Mouse (Mus musculus) retina, adult 2 months (tissue): ENCODE results near the gene Shank3.

ENCODE experiments used
- DNase-seq: peaks from one replicate; pipeline ENCODE4 v3.0.0-alpha.2; 2012; ENCODE audit warnings: low read depth, low spot score

The Shank3 gene

DNA sequence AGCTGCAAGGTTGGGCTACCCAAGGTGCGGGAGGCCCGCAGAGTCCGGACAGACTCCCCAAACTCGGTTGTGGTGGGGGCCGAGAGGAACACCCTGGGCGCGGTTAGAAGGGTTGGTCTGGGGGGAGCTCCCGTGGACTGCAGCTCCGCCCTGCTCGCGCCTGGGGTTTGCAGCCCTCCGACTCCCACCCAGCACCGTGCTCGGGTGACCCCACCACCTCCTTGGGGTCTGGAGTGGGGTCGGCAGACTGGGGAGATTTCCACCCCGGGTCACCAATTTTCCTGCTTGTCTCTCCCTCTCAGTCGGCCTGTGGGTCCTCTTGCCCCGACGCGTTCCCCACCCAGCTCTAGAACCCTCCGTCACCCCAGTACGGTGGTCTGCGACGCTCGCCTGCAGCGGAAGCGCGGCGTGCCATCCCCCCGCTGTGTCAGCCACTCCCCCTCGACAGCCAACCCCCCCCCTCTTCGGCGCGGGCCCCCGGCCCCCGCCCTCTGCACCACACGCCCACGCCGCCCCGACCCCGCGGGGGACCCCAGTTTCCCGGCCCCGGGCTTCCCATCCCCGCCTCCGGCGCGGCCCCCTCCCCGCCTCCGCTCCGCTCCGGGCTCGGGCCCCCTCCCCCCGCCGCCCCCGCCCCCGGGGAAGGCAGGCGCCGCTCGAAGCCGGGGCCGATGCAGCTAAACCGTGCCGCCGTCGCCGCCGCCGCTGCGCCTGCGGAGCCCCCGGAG, at the start of gene Shank3:
Gene Shank3, plus strand, starts transcription at position 663 of the 728 bp plus-strand sequence.
- no peak for DNase-seq

GRCm38 (mm10) chr15:89452906-89453864, 46.2 kb upstream of the Shank3 start:
- no peak for DNase-seq

DNA sequence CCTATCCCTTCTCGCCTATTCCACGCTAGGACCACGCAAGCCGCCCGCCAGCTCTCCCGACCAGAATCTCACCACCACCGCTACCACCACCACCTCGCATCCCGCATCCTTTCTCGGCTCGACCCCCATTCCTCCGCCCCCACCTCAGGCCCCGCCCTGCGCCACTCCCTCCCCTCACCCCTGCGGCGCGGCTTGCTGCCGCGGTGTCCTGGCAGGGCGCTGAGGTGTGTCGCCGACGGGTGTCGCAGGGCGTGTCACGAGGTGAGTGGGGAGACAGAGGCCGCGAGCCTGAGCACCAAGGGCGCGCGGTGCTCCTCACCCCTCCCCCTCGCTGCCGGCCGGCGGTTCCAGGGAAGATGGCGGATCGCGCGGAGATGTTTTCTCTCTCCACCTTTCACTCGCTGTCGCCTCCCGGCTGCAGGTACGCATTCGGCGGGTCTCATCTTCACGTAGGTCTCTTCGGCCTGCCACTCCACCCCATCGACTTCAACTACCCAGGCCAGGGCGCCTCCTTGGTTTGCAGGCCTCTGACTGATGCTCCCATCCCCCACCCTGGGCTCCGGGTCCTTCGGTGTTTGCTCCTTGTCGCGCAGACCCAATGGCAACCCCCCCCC, 45.5 kb upstream of the Shank3 start, which contains the start of gene Mapk8ip2:
Gene Mapk8ip2, plus strand, starts transcription at position 49 of the 614 bp plus-strand sequence.
- DNase-seq, result no peak

- no peak for DNase-seq
Measured at GRCm38 (mm10) chr15:89454857-89455256, 44.6 kb upstream of the Shank3 start.

DNA sequence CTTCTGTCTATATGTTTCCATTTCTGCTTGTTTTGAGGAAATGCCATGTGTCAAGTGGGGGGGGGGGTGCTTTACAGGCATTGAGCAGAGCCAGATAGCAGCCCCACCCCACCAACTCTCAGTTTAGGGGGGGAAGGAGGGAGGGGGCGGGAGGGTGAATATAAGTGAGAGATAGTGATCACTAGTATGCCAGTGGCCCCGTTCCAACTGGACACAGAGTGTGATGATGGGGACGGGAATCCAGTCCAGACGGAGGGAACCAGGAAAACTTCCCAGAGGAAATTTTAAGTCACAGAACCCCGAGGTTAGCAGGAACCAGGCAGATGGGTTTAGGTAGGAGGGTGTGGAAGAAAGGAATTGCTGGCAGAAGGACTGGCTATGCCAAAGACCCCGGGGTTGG, 43.8 kb upstream of the Shank3 start:
- DNase-seq, result no peak

DNA sequence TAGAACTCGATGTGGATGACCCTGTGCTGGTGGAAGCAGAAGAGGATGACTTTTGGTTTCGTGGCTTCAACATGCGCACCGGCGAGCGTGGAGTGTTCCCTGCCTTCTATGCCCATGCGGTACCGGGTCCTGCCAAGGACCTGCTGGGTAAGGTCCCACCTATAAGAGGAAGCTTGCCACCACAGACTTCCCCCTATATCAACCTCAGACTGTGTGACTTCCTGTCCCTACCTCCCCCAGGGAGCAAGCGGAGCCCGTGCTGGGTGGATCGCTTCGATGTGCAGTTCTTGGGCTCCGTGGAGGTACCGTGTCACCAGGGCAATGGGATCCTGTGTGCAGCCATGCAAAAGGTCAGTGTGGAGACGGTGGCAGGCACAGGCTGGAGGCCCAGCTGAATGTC, 40.5 kb upstream of the Shank3 start:
- no peak for DNase-seq

DNA sequence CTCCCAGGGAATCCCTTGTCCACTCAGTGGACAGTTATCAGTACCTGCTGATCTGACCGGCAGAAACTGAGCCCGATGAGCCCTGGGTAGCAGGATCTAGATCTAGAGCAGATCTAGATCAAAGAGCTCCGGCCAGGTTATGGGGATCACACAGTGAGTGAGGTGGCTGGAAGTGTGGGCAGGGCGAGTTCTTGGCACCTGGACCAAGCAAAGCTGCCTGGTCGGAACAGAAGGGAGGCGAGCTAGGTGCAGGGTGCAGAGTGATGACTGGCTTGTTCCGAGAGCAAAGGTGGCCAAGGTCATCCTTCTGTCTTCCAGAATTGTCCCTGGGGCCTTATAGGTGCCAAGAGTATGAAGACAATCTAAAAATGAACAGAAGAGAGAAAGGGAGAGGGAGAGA, 39.6 kb upstream of the Shank3 start:
- DNase-seq, result no peak

- no peak for DNase-seq
Measured at GRCm38 (mm10) chr15:89460298-89460697, 39.1 kb upstream of the Shank3 start.

GRCm38 (mm10) chr15:89461321-89461720, 38.1 kb upstream of the Shank3 start:
- no peak for DNase-seq

- DNase-seq, result no peak
Measured at GRCm38 (mm10) chr15:89462176-89462575, 37.2 kb upstream of the Shank3 start.

DNA sequence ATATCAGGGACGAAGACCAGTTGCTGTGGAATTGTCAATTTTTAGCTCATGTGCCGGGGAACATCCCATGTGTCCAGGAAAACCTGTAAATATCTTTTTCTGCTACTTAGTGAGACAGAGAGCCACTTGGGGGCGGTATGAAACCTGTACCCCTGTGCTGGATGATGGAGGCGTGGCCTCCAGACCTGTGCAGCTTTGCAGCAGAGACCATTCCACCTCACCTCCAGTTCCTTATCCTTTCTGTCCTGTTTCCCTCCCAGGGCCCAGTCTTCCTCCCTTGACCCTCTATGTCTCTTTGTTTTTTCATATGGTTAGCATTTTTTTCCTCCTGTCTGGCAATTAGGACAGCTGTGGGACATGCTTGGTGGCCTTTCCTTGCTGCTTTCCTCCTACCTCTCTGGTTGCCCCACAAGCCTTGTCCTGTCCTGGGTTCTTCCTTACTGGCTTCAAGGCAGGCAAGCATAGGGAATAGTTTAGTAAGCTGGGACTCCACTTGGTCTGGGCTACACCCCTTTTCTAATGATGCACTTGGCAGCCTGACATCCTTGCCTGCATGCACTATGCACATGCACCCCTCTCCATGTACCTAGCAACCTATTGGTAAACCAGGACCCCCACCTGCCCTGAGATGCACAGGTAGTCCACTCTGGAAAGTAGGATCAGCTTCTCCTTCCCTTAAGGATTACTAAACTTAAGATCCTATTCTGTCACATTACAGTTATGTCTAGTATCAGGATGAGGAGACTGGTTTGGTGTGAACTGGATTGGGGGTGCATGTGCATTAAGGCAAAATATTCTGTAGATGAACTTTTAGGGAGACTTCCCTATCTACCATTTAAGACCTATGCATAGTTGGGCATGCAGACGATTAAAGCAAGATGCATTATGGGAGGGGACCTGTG, 35.8 kb upstream of the Shank3 start:
- DNase-seq, result no peak

DNA sequence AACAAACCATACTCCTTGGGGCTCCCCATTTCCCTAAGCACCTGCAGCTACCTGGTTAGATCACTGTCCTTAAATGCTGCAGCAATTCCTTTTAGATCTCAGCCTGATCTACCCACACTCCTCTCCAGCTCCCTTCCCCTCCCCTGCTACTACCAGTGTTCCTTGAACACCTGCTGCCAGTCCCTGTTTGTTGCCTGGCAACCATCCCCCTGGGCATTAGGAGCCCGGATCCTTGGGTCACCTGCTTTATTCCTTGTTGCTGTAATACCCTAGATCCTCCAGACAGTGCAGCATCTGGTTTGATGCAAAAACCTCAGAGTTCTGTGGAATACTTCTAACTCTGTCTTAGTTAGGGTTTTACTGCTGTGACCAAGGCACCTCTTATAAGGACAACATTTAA, 34.4 kb upstream of the Shank3 start:
- no peak for DNase-seq

DNA sequence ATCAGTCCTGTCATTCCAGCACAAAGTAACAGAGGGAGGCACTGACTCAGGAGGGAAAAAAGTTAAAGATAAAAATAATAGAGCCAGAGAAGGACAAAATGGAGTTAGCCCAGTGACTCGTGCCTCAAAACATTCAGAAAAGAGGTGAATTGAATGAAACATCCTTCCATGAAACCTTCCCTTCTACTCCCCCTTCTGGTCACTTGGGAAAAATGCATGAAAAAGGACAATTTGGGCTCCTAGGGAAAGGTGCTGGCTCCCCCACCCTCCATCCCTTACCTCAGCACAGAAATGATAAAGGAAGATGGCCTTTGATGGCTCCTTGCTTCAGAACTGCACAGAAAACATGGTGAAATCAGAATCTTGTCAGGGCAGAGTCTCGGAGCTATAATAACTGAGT, 30.8 kb upstream of the Shank3 start:
- no peak for DNase-seq

GRCm38 (mm10) chr15:89471476-89471875, 27.9 kb upstream of the Shank3 start:
- DNase-seq, result no peak

DNA sequence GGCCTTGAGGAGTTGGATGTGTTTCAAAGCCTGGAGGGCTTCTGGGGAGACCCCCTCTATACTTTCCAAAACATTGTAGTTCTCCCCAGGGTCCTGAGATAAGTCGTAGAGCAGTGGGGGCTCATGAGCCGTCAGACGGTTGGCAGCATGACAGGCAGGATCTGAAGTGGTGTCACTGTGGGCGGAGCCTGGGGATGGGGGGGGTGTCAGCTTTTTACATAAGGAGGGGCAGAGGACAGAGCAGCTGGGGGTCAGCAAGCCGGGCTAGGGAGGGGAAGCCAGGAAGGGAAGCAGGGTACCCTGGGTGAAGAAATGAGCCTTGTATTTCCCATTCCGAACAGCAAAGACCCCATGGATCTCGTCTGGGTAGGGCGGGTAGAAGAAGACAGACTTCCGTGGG, 26.1 kb upstream of the Shank3 start:
- DNase-seq, result no peak

DNA sequence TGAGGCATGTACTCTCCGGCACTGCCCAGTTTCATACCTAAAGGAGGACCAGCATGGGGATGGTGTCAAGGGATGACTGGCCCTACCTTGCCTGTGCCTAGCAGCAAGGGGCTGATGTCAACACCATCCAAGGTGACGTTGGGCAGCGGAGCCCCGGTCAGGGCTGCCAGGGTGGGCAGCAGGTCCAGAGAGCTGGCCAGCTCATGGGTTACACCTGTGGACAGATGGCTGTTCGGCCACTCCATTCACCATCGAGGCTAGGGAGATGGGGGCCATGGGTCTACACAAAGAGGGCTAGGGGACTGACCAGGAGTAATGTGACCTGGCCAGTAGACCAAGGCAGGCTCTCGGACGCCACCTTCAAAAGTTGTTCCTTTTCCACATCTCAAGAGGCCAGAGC, 25.5 kb upstream of the Shank3 start:
- no peak for DNase-seq

DNA sequence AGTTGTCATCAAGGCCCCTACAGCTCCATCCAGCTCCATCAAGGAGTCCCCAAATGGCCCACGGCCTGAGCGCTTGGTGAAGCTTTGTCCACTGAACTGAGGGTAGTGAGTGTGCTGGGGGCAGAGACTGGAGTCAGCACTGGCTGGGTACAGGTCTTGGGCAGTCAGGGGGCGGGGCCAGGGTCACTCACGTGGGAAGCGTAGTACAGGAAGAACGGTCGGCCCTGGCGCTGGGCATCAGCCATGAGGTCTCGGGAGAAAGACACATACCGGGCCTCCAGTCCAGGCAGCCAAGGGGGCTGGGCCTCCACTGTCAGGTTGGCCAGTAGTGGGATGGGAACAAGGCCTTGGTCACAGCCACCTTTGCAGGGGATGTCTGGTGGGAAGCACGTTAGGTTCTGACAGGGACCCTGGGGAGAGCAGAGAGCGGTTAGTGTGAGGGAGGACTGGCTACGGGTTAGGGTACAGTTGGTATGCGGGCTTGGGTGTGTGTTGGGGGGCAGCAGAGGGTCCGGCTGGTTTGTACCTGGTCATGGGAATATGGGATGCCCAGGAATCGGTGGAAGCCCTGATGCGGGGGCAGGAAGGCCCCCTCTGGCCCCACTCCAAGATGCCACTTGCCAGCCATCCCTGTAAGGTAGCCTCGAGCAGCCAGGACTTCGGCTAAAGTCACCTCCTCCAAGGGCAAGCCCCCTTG, 24.7 kb upstream of the Shank3 start:
- DNase-seq, result no peak

- no peak for DNase-seq
Measured at GRCm38 (mm10) chr15:89475293-89475600, 24.2 kb upstream of the Shank3 start.

DNA sequence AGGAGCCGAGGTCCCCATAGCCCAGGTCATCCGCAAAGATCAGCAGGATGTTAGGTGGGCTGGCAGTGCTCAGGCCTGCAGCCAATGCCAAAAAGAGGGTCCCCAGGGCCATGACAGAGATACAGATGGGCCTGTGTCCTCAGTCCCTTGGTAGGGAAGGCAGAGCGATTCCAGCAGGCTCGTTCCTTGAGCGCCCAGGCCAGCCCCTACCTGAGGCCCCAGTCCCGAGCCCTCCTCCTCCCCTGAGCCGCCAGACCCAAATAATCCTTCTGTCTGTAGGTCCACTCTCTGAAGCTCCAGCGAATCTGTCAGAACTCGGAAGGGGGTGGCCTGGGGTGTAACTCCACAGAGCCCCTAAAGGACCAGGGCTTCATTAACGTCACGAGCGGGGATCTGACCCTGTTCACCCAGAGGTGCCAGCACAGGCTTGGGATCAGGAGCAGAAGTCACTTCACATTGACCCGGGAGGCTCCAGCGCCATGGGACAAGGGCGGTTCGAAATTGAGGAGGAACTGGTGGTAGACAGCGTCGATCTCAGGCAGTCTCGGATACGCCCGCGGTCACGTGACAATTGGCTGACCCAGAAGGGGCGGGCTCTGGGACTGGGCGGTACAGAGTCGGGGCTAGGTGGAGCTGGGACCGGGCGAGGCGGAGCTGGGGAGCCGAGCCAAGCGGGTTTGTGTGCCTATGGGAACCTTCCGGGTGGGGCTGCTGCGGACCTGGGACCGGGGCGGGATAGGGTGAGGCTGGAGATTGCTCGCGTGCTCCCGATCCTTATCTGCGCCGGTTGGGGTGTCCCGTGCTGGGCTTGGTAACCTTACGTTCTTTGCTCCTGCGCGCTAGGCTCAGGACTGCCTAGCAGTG, 23.6 kb upstream of the Shank3 start:
- peak; percentile 52 for DNase-seq

- no peak for DNase-seq
Measured at GRCm38 (mm10) chr15:89476475-89476815, 23.0 kb upstream of the Shank3 start.
